Mouse (Mus musculus): ENCODE results near the gene Foxn3. TPM values are rescaled to one million over a fixed set of nuclear protein-coding genes. Genes with fewer than 3 reads are reported as not detected.

The Foxn3 gene
- total and polyA plus RNA-seq, 3 experiments = 9.7 to 26.8 (median 11.0) TPM

DNA sequence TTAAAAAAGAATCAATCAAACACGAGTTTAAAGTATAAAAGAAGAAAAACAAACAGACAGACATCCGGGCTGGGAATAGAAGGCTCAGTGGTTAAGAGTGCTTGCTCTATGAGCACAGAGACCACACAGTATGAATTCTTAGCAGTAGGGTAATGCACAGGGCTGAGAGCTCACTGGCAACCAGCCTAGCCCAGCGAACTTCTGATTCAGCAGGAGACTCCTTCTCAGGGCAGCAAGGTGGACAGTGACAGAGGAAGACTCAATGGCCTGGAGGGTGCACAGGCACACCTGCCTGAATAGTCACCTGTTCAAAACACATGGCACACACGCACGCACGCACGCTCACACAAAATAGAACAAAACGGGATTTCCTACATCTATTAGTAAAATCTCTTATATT lies 353.6 kb downstream of the Foxn3 start:
- DNase-seq (ENCODE audit: extremely low read depth) = no peak
- peaks cover 6 to 63% of the 10 kb centered on the region in 2 experiments for H3K36me3 ChIP-seq (replicated peaks in 1 of 2; ENCODE audit: control insufficient read depth in 1 of 2, insufficient read depth in 1 of 2, low read length in 1 of 2)

DNA sequence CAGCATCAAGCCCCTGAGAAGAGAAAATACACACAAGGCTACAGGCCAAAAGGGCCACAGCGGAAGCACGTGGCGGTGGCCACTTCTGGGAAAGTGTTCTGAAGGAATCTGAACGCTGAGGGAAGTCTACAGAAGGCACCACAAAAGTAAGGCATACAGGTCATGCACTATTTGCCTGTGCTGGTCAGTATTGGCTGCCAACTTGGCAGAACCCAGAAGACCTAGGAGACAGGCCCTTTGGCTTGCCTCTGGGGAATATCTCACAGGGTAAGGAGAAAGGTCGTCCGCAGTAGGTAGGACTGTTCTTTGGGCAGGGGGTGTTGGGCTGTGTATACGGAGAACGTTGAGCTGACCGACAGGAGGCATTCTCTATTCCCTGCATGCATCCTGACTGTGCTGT lies 355.1 kb downstream of the Foxn3 start:
- dilution Hi-C loops (cut with MboI; ENCODE audit: extremely low pct_ligation_motif_present, extremely low pct_unique_long_range_greater_than_20kb, low sequenced_read_pairs) = no loop called here
- H3K4me2 ChIP-seq (ENCODE audit: insufficient read depth, low read depth, poor library complexity, severe bottlenecking) = no peak overlapping the region
- H3K36me3 ChIP-seq (replicated peaks in 1 of 2; ENCODE audit: control insufficient read depth in 1 of 2, insufficient read depth in 1 of 2, low read length in 1 of 2) = peaks cover 6 to 62% of the 10 kb centered on the region in 2 experiments
- H3K27me3 ChIP-seq (replicated peaks) = no peaks in the 10 kb centered on the region
- H3K4me3 ChIP-seq (replicated peaks in 1 of 3; ENCODE audit: low read depth in 2 of 3, low read length in 2 of 3, poor library complexity in 1 of 3) = no peak overlapping the region
- H3K9me3 ChIP-seq (replicated peaks; ENCODE audit: low read length) = no peaks in the 10 kb centered on the region
- no peaks in the 10 kb centered on the region for H3K79me2 ChIP-seq (replicated peaks; ENCODE audit: control insufficient read depth, extremely low read depth, insufficient read depth, poor library complexity, severe bottlenecking)
- peaks cover 9 to 46% of the 10 kb centered on the region in 2 experiments; a peak in 3 of 4 replicates for H3K4me1 ChIP-seq (ENCODE audit: control insufficient read depth in 1 of 2, insufficient read depth in 2 of 2)
- in situ Hi-C loops (cut with MboI; ENCODE audit: low pct_ligation_motif_present, low pct_unique_long_range_greater_than_20kb, low sequenced_read_pairs) = no loop called here
- no peak overlapping the region for H3K27ac ChIP-seq (ENCODE audit: insufficient read depth, low read depth)
- H3K9ac ChIP-seq (ENCODE audit: insufficient read depth, low read depth) = no peak overlapping the region
- DNase-seq (ENCODE audit: extremely low read depth) = no peak
- no peak for TF ChIP-seq TCF12 (IDR thresholded peaks at IDR 0.05; ENCODE audit: low read depth, low read length)
- no peak for TF ChIP-seq POLR2A (IDR thresholded peaks at IDR 0.05; ENCODE audit: low read depth, low read length)
- TF ChIP-seq BHLHE40 (IDR thresholded peaks at IDR 0.05; ENCODE audit: low read depth, low read length) = no peak
- TF ChIP-seq CHD2 (IDR thresholded peaks at IDR 0.05; ENCODE audit: low read length) = no peak
- TF ChIP-seq MAX (IDR thresholded peaks at IDR 0.05; ENCODE audit: low read length) = no peak
- no peak for TF ChIP-seq MAFK (IDR thresholded peaks at IDR 0.05; ENCODE audit: insufficient replicate concordance, low read length)
- no peak for TF ChIP-seq ZNF384 (IDR thresholded peaks at IDR 0.05; ENCODE audit: low read depth, low read length)
- no peak for TF ChIP-seq GABPA (IDR thresholded peaks at IDR 0.05; ENCODE audit: insufficient replicate concordance, low read depth, low read length)
- TF ChIP-seq NRF1 (IDR thresholded peaks at IDR 0.05; ENCODE audit: low read depth, low read length) = no peak
- no peak for TF ChIP-seq CHD1 (IDR thresholded peaks at IDR 0.05; ENCODE audit: low read depth, low read length)
- no peak for TF ChIP-seq JUN (IDR thresholded peaks at IDR 0.05; ENCODE audit: insufficient read depth, low read depth, low read length)
- no peak for TF ChIP-seq USF1 (IDR thresholded peaks at IDR 0.05; ENCODE audit: low read depth, low read length)
- TF ChIP-seq CTCF (conservative IDR thresholded peaks at IDR 0.05 in 1 of 2, IDR thresholded peaks at IDR 0.05 in 1 of 2; ENCODE audit: low read depth in 2 of 2, low read length in 2 of 2) = no peak
- no peak for TF ChIP-seq SIN3A (IDR thresholded peaks at IDR 0.05; ENCODE audit: low read length)
- TF ChIP-seq HCFC1 (IDR thresholded peaks at IDR 0.05; ENCODE audit: low read depth, low read length) = no peak
- TF ChIP-seq USF2 (conservative IDR thresholded peaks at IDR 0.05; ENCODE audit: low read depth, low read length) = no peak
- no peak for TF ChIP-seq JUND (conservative IDR thresholded peaks at IDR 0.05; ENCODE audit: low read depth, low read length)

More for the DNA sequence above, 353.6 kb downstream of the Foxn3 start:
- dilution Hi-C loops (cut with MboI; ENCODE audit: extremely low pct_ligation_motif_present, extremely low pct_unique_long_range_greater_than_20kb, low sequenced_read_pairs) = no loop called here
- H3K9me3 ChIP-seq (replicated peaks; ENCODE audit: low read length) = no peaks in the 10 kb centered on the region
- H3K27me3 ChIP-seq (replicated peaks) = no peaks in the 10 kb centered on the region
- no peak overlapping the region for H3K4me2 ChIP-seq (ENCODE audit: insufficient read depth, low read depth, poor library complexity, severe bottlenecking)
- peaks cover 9 to 46% of the 10 kb centered on the region in 2 experiments; a peak in 3 of 4 replicates for H3K4me1 ChIP-seq (ENCODE audit: control insufficient read depth in 1 of 2, insufficient read depth in 2 of 2)
- no peak overlapping the region for H3K9ac ChIP-seq (ENCODE audit: insufficient read depth, low read depth)
- no peak overlapping the region for H3K4me3 ChIP-seq (replicated peaks in 1 of 3; ENCODE audit: low read depth in 2 of 3, low read length in 2 of 3, poor library complexity in 1 of 3)
- no peak overlapping the region for H3K27ac ChIP-seq (ENCODE audit: insufficient read depth, low read depth)
- TF ChIP-seq JUN (IDR thresholded peaks at IDR 0.05; ENCODE audit: insufficient read depth, low read depth, low read length) (no peak), ZMIZ1 (IDR thresholded peaks at IDR 0.05; ENCODE audit: low read depth, low read length) (no peak), ZC3H11A (IDR thresholded peaks at IDR 0.05; ENCODE audit: low read depth, low read length) (no peak), E2F4 (IDR thresholded peaks at IDR 0.05; ENCODE audit: insufficient replicate concordance, low read depth, low read length) (no peak), POLR2A (IDR thresholded peaks at IDR 0.05; ENCODE audit: low read depth, low read length) (no peak), ELF1 (IDR thresholded peaks at IDR 0.05; ENCODE audit: low read depth, low read length) (no peak), ZKSCAN1 (IDR thresholded peaks at IDR 0.05; ENCODE audit: borderline replicate concordance, low read depth, low read length) (no peak), USF2 (conservative IDR thresholded peaks at IDR 0.05; ENCODE audit: low read depth, low read length) (no peak)
- in situ Hi-C loops (cut with MboI; ENCODE audit: low pct_ligation_motif_present, low pct_unique_long_range_greater_than_20kb, low sequenced_read_pairs) = no loop called here
- H3K79me2 ChIP-seq (replicated peaks; ENCODE audit: control insufficient read depth, extremely low read depth, insufficient read depth, poor library complexity, severe bottlenecking) = no peaks in the 10 kb centered on the region

Data from CH12.LX (cell line).